Mouse (Mus musculus): ENCODE measurements around the gene Ubc. TPM values are rescaled to one million over a fixed set of nuclear protein-coding genes. Genes with fewer than 3 reads are reported as not detected.
"Not testable (repeated sequence)": the region's sequence is repeated elsewhere in the genome, so short reads cannot be mapped to it uniquely, and the experiment has no call there.

Ubc gene
- 1,368 and 1,388 TPM in 2 replicates for polyA plus RNA-seq (2014; fragmentation: Nextera tagmentation; extraction: Ambion mirVana)

- Histone ChIP-seq H3K36me3 (ENCODE audit: control insufficient read depth, insufficient read depth, low read length) (peaks cover 8% of the 10 kb centered on the region), H3K4me2 (ENCODE audit: low read depth, low read length) (peak within 1 kb of the TSS; percentile 99), H3K9me3 (ENCODE audit: control insufficient read depth, low read length) (no peaks in the 10 kb centered on the region), H3K9ac (replicated peaks; ENCODE audit: low read depth, low read length) (peak within 1 kb of the TSS; percentile 95), H3K4me3 (ENCODE audit: low read depth, low read length) (peak within 1 kb of the TSS; percentile 100), H3K27ac (ENCODE audit: low read depth, low read length) (peak within 1 kb of the TSS; percentile 98), H3K4me1 (ENCODE audit: control insufficient read depth, insufficient read depth, low read length) (peaks cover 32% of the 10 kb centered on the region), H3K27me3 (ENCODE audit: control insufficient read depth, insufficient read depth, low read length) (no peaks in the 10 kb centered on the region)
- peak; percentile 70 for ATAC-seq (ENCODE audit: low read depth)
- WGBS, result under 1% methylated on average over 61 of the region's 69 CpGs
Observed at GRCm38 (mm10) chr5:125389579-125390441, at the start of gene Ubc. TSS of gene Ubc (minus strand) at chr5:125390202.

- WGBS, result 57% methylated on average over 15 of the region's 15 CpGs
- not testable (repeated sequence) for H3K27ac ChIP-seq (ENCODE audit: low read depth, low read length); H3K4me2 ChIP-seq (ENCODE audit: low read depth, low read length); H3K9ac ChIP-seq (replicated peaks; ENCODE audit: low read depth, low read length); H3K9me3 ChIP-seq (ENCODE audit: control insufficient read depth, low read length); H3K4me1 ChIP-seq (ENCODE audit: control insufficient read depth, insufficient read depth, low read length); H3K27me3 ChIP-seq (ENCODE audit: control insufficient read depth, insufficient read depth, low read length)
- Histone ChIP-seq H3K36me3 (ENCODE audit: control insufficient read depth, insufficient read depth, low read length) (peaks cover 17% of the 10 kb centered on the region), H3K4me3 (ENCODE audit: low read depth, low read length) (peak overlapping the region; percentile 79; the same call in 1 of the 2 replicates)
- ATAC-seq (ENCODE audit: low read depth), result peak; percentile 41; the same call in 1 of the 2 replicates
Observed at GRCm38 (mm10) chr5:125434347-125434746, 44.3 kb upstream of the Ubc start.

GRCm38 (mm10) chr5:125433793-125434337, 43.9 kb upstream of the Ubc start, which contains the start of gene Dhx37:
TSS of gene Dhx37 (minus strand) at chr5:125434121.
- Histone ChIP-seq H3K36me3 (ENCODE audit: control insufficient read depth, insufficient read depth, low read length) (peaks cover 22% of the 10 kb centered on the region), H3K4me2 (ENCODE audit: low read depth, low read length) (peak within 1 kb of the TSS; percentile 75), H3K9ac (replicated peaks; ENCODE audit: low read depth, low read length) (peak within 1 kb of the TSS; percentile 76), H3K27ac (ENCODE audit: low read depth, low read length) (0 out of 2 replicates have a peak within 1 kb of the TSS, but pooled peaks have one; percentile 22), H3K4me1 (ENCODE audit: control insufficient read depth, insufficient read depth, low read length) (peaks cover 7% of the 10 kb centered on the region), H3K9me3 (ENCODE audit: control insufficient read depth, low read length) (no peaks in the 10 kb centered on the region), H3K27me3 (ENCODE audit: control insufficient read depth, insufficient read depth, low read length) (no peaks in the 10 kb centered on the region), H3K4me3 (ENCODE audit: low read depth, low read length) (peak within 1 kb of the TSS; percentile 79)
- peak; percentile 97 for ATAC-seq (ENCODE audit: low read depth)
- under 1% methylated on average over 46 of the region's 46 CpGs for WGBS

GRCm38 (mm10) chr5:125432324-125432723, 42.3 kb upstream of the Ubc start:
- not testable (repeated sequence) for H3K27ac ChIP-seq (ENCODE audit: low read depth, low read length); H3K9ac ChIP-seq (replicated peaks; ENCODE audit: low read depth, low read length); H3K9me3 ChIP-seq (ENCODE audit: control insufficient read depth, low read length); H3K4me1 ChIP-seq (ENCODE audit: control insufficient read depth, insufficient read depth, low read length); H3K27me3 ChIP-seq (ENCODE audit: control insufficient read depth, insufficient read depth, low read length); H3K4me3 ChIP-seq (ENCODE audit: low read depth, low read length); H3K4me2 ChIP-seq (ENCODE audit: low read depth, low read length); ATAC-seq (ENCODE audit: low read depth)
- 95% methylated on average over 2 of the region's 2 CpGs for WGBS
- peaks cover 28% of the 10 kb centered on the region for H3K36me3 ChIP-seq (ENCODE audit: control insufficient read depth, insufficient read depth, low read length)

- Histone ChIP-seq H3K9me3 (ENCODE audit: control insufficient read depth, low read length) (no peaks in the 10 kb centered on the region), H3K4me1 (ENCODE audit: control insufficient read depth, insufficient read depth, low read length) (no peaks in the 10 kb centered on the region), H3K27ac (ENCODE audit: low read depth, low read length) (no peak overlapping the region), H3K27me3 (ENCODE audit: control insufficient read depth, insufficient read depth, low read length) (no peaks in the 10 kb centered on the region), H3K4me2 (ENCODE audit: low read depth, low read length) (no peak overlapping the region), H3K36me3 (ENCODE audit: control insufficient read depth, insufficient read depth, low read length) (peaks cover 64% of the 10 kb centered on the region), H3K9ac (replicated peaks; ENCODE audit: low read depth, low read length) (no peak overlapping the region), H3K4me3 (ENCODE audit: low read depth, low read length) (no peak overlapping the region)
- WGBS, result 96% methylated on average over 10 of the region's 10 CpGs
- no peak for ATAC-seq (ENCODE audit: low read depth)
Observed at GRCm38 (mm10) chr5:125426343-125426742, 36.3 kb upstream of the Ubc start.

- Histone ChIP-seq H3K4me3 (ENCODE audit: low read depth, low read length) (no peak overlapping the region), H3K9me3 (ENCODE audit: control insufficient read depth, low read length) (no peaks in the 10 kb centered on the region), H3K4me1 (ENCODE audit: control insufficient read depth, insufficient read depth, low read length) (no peaks in the 10 kb centered on the region), H3K36me3 (ENCODE audit: control insufficient read depth, insufficient read depth, low read length) (peaks cover 63% of the 10 kb centered on the region), H3K27ac (ENCODE audit: low read depth, low read length) (no peak overlapping the region), H3K9ac (replicated peaks; ENCODE audit: low read depth, low read length) (no peak overlapping the region), H3K27me3 (ENCODE audit: control insufficient read depth, insufficient read depth, low read length) (no peaks in the 10 kb centered on the region), H3K4me2 (ENCODE audit: low read depth, low read length) (no peak overlapping the region)
- WGBS, result 97% methylated on average over 10 of the region's 10 CpGs
- no peak for ATAC-seq (ENCODE audit: low read depth)
Observed at GRCm38 (mm10) chr5:125425698-125426276, 35.8 kb upstream of the Ubc start.

- Histone ChIP-seq H3K4me1 (ENCODE audit: control insufficient read depth, insufficient read depth, low read length) (no peaks in the 10 kb centered on the region), H3K27me3 (ENCODE audit: control insufficient read depth, insufficient read depth, low read length) (no peaks in the 10 kb centered on the region), H3K27ac (ENCODE audit: low read depth, low read length) (no peak overlapping the region), H3K4me3 (ENCODE audit: low read depth, low read length) (no peak overlapping the region), H3K9ac (replicated peaks; ENCODE audit: low read depth, low read length) (no peak overlapping the region), H3K9me3 (ENCODE audit: control insufficient read depth, low read length) (no peaks in the 10 kb centered on the region), H3K4me2 (ENCODE audit: low read depth, low read length) (no peak overlapping the region), H3K36me3 (ENCODE audit: control insufficient read depth, insufficient read depth, low read length) (peaks cover 67% of the 10 kb centered on the region)
- 87% methylated on average over 11 of the region's 11 CpGs for WGBS
- ATAC-seq (ENCODE audit: low read depth), result no peak
Observed at GRCm38 (mm10) chr5:125419124-125419523, 29.1 kb upstream of the Ubc start.

- H3K27me3 ChIP-seq (ENCODE audit: control insufficient read depth, insufficient read depth, low read length), result no peaks in the 10 kb centered on the region
- no peak overlapping the region for H3K27ac ChIP-seq (ENCODE audit: low read depth, low read length)
- no peak for ATAC-seq (ENCODE audit: low read depth)
- H3K9me3 ChIP-seq (ENCODE audit: control insufficient read depth, low read length), result no peaks in the 10 kb centered on the region
- H3K4me3 ChIP-seq (ENCODE audit: low read depth, low read length), result no peak overlapping the region
- 91% methylated on average over 12 of the region's 12 CpGs for WGBS
- H3K9ac ChIP-seq (replicated peaks; ENCODE audit: low read depth, low read length), result no peak overlapping the region
- no peaks in the 10 kb centered on the region for H3K4me1 ChIP-seq (ENCODE audit: control insufficient read depth, insufficient read depth, low read length)
- H3K36me3 ChIP-seq (ENCODE audit: control insufficient read depth, insufficient read depth, low read length), result peaks cover 65% of the 10 kb centered on the region
- H3K4me2 ChIP-seq (ENCODE audit: low read depth, low read length), result no peak overlapping the region
Observed at GRCm38 (mm10) chr5:125418636-125419035, 28.6 kb upstream of the Ubc start.

GRCm38 (mm10) chr5:125416183-125416582, 26.2 kb upstream of the Ubc start:
- Histone ChIP-seq H3K4me1 (ENCODE audit: control insufficient read depth, insufficient read depth, low read length) (no peaks in the 10 kb centered on the region), H3K4me2 (ENCODE audit: low read depth, low read length) (no peak overlapping the region), H3K36me3 (ENCODE audit: control insufficient read depth, insufficient read depth, low read length) (peaks cover 59% of the 10 kb centered on the region), H3K9me3 (ENCODE audit: control insufficient read depth, low read length) (no peaks in the 10 kb centered on the region), H3K4me3 (ENCODE audit: low read depth, low read length) (no peak overlapping the region), H3K27ac (ENCODE audit: low read depth, low read length) (no peak overlapping the region), H3K9ac (replicated peaks; ENCODE audit: low read depth, low read length) (no peak overlapping the region), H3K27me3 (ENCODE audit: control insufficient read depth, insufficient read depth, low read length) (no peaks in the 10 kb centered on the region)
- 93% methylated on average over 8 of the region's 8 CpGs for WGBS
- ATAC-seq (ENCODE audit: low read depth), result no peak
